Mouse (Mus musculus) frontal cortex, adult 2 months (tissue): ENCODE results near the gene Pdxp. TPM values are rescaled to one million over a fixed set of nuclear protein-coding genes. Genes with fewer than 3 reads are reported as not detected.

Experiments used
- DNase-seq, 2 experiments: peaks; one replicate each; pipeline ENCODE4 v3.0.0; 2022; ENCODE audit warnings: low spot score in 1 of 2; ENCODE audit errors: extremely low spot score in 1 of 2
- polyA plus RNA-seq: library from polyadenylated mRNA; depleted of rRNA; stranded (reverse); fragments of >200 nt; gene quantifications from 2 replicates; pipeline ENCODE4 v1.2.3, GENCODE M21; 2012

Pdxp gene
- polyA plus RNA-seq, 1 experiment = 219 TPM

DNA sequence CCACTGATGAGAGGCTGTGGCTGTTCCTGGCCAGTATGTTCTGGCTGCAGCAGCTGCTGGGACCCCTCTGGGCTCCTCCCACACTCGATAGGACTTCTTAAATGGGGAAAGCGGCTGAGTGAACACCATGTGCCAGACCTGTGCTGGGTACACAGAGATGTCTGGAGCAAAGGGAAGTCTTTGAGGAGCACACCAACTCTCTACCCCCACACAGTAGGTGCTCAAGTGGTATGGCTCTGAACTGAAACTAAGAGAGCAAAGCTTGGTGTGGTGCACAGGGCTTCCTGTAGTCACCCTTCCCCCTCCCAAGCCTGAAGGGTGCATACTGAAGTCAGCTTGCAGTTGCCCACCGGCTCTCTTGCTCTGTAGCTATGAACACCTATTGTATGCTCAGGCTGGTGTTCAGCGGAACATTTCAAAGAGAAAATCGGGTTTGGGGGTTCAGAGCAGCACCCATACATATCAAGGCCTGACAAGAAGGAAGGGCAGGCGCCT, 15.2 kb upstream of the Pdxp start:
- no peak for DNase-seq

DNA sequence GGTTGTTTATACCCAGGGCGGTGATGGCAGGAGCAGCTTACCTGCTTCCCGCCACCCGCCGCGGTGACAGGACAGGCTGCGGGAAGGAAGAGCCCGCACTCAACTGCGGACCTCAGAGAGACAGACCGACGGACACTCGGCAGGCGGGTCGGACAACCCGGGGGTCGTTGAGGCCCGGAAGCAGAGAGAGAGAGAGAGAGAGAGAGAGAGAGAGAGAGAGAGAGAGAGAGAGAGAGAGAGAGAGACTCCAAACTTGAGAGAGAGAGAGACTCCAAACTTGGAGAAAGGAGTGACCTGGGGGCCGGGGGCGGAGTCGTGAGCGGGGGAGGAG, 14.3 kb upstream of the Pdxp start, which contains the start of gene Gm49510:
Gene Gm49510 (plus strand): TSS at position 259 of the 331 bp plus-strand sequence.
- DNase-seq = no peak

DNA sequence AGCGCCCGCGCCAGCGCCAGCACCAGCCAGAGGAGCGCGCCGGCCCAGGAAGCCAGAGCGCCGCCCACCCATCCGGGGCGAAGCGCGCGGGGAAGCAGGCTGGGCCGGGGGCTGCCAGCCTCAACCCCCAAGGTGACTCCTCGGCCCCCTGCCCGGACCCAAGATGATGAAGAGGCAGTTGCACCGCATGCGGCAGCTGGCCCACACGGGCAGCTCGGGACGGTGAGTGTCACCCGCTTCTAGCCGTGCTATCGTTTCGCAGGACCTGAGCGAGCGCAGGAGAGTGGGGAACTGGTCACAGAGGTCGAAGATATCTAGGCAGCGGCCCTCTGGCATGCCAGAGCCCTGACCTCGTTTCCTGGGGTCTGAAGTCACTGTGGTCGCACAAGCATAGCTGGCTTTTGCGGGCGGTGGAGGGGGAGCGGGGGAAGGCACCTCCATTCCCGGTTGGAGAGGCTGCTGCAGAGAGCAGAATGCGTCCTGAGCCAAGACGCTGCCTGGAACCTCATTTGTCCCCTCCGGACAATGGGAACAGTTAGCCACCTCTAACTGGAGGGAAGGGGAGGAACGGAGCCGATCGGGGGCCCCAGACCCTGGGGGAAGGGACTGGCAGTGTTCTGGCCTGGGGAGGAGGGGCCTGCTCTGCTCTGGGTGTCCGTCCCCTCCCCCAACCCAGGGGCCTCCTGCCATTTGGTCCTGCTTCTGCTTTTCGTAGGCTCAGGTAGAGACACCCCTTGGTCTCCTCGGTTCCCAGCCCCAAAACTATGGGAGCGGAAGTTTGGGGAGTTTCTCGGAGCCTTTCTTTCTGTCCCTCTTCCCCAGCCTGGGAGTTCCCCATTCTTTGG, 13.8 kb upstream of the Pdxp start, which contains the start of gene Sh3bp1:
Gene Sh3bp1 (plus strand): TSS at position 29 of the 845 bp plus-strand sequence.
- DNase-seq = no peak

DNA sequence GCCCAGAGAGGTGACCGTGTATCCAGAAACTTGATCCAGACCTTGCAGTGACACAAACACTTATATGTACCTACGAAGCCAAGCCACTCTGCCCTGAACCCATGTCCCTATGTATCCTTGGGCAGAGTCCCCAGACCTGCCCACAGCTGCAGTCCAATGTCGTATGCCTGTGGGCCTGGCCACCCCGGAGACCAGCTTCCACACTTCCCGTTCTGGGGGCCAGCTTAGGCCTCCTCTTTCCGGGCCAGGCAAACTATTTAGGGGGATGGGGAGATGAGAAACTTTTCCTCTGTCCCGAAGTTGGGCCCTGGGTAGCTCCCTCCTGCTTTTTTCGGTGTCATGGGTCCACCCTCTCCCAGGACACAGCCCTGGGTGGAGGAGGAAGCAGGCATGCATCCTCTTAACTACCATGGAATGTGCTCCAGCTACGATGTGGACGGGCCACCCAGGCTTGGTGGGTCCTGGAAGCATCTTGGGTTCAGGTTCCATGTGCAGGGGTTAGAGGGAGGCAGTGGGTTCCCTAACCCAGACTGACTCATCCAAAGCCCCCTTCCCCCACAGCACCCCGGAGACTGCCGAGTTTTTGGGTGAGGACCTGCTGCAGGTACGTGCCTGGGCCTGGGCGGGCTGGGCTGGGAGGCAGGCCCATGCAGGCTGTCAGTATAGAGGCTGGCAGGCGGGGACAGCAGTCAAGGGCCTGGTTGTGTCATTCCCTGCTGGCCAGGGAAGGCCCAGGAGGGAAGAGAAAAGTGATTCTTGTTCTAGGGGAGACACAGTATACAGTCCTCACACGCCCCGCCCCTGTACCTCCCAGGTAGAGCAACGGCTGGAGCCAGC, 12.9 kb upstream of the Pdxp start:
- DNase-seq = no peak

DNA sequence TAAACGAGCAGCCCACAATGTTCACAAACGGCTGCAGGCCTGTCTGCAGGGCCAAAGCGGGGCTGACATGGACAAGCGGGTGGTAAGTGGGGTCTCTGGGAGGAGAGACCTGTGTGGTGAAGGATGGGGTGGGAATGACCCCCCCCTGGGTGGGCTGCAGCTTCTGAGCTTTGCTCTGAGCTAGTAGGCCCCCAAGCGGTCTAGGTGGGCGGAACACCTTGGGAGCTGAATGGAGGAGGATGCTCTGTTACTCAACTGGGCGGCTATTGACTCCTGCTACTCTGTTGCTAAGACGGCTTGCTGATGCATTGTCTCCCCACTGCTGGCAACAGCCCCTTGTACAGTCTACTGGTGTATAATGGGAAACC, 12.3 kb upstream of the Pdxp start:
- DNase-seq = no peak

DNA sequence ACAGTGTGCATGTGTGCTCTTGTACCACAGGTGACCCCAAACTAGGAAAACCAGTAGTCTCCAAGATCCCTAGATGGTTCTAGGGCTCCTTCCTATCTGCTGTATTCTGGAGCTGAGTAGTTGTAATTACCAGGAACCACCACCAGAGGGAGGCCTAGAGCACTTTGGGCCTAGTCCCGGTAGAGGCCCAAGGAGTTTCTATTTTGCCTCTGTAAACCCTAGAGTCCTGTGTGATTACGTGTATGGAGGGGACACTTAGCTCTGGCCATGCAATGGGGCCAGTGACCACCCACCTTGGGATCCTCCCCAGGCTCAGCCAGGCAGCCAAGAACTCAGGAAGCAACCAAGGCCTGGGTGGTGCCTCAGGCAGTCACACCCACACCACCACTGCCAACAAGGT, 10.5 kb upstream of the Pdxp start:
- DNase-seq = peak in 1 of 2 experiments; percentile 94

DNA sequence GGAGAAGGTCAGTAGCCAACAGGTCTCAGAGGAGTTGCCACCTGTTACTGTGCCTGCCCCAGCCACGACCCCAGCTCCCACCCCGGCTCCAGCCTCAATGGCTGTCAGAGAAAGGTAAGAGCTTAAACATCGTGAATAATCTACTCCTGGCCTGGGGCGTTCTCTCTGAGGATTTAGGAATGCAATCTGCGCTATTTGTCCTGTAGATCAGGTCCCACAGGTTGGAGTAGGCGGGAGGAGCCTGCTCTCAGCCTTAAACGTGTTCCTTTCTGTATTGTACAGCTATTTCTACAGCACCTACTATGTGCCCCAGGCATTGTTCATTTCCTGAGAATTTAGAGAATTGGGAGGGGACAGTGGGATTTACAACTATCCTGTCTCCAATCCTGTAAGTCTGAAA, 5.3 kb upstream of the Pdxp start:
- DNase-seq = no peak

DNA sequence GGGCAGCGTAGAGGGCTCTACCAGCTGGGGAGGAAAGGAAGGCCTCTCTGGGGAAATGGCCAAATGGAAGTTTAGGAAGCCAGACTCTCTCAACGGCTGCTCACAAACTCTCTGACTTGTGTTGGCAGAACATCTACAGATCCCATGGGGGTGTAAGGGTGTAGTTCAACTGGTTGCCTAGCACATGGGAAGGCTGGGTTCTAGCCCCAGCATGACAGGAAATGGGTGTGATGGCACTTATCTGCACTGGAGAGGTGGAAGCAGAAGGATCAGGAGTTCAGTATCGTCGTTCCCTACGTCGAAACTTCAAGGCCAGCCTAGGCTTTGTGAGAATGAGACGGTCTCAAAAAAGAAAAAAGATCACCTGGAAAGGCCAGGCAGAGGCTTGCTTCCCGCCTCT, 4.7 kb upstream of the Pdxp start:
- no peak for DNase-seq

DNA sequence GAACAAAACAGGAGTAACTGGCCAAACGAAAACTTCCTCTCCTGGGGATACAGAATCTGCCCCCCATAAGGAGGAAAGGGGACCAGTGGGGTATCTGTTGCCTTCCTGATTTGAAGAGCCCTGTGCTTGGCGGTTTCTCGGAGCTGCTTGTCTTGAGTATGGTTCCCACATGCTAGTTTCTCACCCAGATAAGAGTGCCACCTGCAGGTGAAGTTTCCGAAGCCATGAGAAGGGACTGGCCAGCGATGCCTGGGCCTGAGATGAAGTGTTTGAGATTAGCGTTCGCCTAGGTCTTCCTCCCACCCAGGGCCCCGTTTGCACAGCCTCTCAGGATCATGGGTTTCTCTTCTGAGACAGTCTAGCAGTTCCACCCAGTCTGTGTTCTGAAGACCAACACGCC, 1.7 kb upstream of the Pdxp start:
- DNase-seq = peak in 1 of 2 experiments; percentile 60

DNA sequence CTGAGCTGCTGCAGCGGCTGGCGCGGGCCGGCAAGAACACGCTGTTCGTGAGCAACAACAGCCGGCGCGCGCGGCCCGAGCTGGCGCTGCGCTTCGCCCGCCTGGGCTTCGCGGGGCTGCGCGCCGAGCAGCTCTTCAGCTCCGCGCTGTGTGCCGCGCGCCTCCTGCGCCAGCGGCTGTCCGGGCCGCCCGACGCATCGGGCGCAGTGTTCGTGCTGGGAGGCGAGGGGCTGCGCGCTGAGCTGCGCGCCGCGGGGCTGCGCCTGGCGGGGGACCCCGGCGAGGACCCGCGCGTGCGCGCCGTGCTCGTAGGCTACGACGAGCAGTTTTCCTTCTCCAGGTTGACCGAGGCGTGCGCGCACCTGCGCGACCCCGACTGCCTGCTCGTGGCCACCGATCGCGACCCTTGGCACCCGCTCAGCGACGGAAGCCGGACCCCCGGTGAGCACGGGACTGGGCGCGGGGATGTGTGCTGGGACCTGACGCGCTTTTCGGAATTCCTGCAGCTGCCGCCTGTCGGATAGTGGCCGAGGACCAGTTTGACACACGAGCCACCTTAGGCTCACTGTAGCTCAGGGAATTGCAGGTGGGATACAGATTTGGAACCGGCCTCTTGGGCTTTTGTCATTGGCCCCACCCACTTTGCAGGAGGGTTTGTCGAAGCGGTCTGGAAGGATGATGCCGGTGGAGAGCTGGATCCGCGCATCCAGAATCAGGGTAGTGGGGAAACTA, 538 bp downstream of the Pdxp start:
- DNase-seq = peak in 1 of 2 experiments; percentile 66

DNA sequence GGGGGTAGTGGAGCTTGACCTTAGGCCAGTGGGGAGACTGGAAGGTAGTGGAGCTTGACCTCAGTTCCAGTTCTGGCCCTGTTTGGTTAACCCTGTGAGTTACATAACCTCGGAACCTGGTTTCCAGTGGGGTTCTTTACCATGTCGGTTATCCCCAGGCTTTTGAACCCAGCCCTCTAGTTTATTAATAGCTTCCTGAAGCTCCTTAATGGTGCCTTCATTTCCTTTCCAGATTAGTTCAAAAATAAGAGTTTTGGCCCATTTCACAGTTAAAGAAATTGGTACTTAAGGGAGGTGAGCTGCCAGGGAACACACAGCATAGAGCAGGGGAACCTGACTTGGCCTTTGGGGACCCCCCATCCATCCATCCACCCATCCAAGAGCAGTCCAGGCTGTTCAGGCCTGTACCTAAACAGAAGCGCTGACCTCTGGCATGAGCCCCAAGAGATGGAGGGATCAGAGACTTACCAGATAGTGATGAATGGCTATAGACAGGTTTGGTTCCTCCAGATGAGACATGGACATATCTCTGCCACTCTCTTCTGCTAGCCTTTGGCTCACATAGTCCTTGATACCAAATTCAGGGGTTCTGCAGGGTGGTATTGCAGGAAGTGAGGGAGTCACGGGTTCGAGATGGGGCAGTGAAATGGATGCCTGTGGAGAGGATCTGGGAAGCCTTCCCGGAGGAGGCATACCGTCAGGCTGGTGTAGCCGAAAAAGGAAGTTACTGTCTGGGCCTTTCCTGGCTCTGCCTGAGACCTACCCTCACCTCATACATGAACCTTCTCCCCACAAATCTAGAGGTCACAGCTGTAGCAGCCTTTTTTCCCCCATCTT, 1.3 kb downstream of the Pdxp start:
- DNase-seq = no peak

DNA sequence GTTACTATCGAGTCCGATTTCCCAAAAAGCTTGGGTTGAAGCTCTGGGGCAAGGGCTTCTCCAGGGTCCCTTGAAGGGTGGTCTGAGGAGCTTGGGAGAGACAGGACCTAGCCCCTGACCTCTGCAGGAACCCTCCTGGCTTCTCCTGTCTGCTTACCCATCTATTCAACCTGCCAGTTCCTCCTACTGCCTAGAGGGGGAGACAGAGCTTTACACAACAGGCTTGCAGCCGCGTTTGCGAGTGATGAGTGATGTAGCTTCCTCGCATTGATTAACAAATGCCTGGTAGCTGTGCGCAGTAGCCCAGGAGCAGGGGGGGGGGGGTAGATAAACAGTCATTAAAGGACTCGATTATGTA, 1.9 kb downstream of the Pdxp start:
- DNase-seq = peak; percentile 77 to 88

DNA sequence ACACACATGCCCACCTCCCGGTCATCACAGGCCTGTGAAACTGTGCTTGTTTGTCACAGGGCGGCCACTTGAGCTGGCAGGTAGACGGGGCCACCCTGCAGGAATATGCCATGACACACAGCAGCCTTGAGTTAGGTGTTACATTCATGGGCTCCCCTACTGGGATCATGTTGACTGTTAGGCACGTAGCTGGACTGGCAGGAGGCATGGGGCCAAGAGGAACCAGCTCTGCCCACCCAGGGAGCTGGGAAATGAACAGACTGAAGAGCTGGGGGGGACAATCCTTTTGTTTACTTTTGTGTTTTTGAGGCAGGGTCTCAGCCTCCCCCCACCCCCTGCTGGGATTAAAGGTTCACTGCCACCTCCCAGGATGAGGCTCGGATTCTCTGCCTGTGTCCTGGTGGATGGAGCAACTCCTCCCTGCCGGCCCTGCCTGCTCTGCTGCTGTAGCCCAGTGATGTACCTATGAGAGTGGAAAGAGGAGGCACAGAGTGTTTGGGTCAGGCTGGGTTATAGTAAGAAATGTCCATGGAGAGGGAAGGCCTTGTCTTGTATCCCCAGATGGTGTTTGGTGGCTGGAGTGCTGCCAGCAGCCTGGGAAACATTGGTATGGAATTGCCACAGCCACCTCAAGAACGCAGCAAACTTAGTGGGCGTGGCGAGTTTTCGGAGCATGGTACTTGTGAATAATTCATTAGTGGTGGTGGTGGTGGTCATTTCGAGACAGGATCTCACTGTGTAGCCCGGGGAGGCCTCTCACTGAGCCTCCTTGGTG, 2.5 kb downstream of the Pdxp start:
- DNase-seq = peak in 1 of 2 experiments; percentile 57

DNA sequence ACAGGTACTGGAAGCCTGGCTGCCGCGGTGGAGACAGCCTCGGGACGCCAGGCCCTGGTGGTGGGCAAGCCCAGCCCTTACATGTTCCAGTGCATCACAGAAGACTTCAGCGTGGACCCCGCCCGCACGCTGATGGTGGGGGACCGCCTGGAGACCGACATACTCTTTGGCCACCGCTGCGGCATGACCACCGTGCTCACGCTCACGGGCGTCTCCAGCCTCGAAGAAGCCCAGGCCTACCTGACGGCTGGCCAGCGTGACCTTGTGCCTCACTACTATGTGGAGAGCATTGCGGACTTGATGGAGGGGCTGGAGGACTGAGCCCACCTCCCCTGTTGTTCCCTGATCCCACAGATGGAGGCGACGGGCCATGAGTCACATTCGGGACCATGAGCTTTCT, 4.4 kb downstream of the Pdxp start:
- DNase-seq = no peak

DNA sequence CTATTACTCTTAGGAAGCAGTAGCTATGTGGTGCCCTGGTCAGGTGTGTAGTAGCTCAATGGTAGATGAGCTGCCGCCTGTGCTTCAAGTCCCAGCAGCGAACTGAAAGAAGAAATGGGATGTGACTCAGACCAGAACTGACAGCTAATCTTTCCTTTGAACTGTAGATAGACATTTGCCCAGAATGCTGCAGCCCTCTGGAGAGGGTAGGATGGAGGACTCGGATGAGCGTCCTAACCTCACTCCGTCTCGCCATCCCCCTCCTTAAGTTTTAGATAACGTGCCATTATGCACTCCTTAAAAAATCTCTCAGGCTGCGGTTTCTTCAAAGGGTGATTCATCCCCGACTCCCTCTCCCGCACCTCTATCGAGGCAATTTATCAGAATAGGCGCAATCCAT, 6.2 kb downstream of the Pdxp start:
- DNase-seq = no peak

DNA sequence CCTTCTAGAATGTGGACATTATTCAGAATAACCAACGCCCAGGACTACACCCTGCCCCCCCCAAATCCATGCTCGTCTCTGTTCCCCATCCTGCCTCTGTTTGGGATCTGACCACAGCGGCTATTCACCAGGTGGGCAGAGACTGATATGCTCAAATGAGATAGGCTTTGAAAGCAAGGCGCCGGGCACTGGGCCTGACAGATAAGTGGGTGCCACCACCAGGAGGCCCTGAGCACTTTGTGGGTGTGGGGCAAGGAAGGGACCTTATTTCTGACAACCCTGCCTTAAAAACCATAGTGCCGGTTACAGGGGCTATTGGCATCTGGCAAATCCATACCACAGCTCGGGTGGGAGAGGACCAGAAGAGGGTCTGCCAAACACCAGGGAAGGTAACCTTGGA, 9.0 kb downstream of the Pdxp start:
- DNase-seq = no peak

DNA sequence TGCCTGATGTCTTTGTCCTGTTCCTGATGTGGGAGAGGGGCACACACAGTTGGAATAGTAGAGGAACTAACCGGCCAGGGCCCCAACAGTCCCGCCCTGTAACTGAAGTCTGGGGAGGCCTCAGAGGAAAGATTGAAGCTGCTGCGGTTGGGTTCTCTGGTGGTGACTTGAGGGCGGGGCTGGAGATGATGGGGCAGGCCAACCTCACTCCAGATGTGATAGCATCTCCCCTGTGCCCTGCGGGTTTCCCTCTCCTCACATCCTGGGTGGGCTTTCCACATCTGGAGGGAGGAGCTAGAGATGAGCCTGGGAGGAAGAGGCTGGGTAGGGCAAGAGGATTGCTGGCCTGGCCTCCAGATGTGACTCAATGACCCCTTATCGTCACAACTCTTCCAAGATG, 9.9 kb downstream of the Pdxp start:
- DNase-seq = no peak

DNA sequence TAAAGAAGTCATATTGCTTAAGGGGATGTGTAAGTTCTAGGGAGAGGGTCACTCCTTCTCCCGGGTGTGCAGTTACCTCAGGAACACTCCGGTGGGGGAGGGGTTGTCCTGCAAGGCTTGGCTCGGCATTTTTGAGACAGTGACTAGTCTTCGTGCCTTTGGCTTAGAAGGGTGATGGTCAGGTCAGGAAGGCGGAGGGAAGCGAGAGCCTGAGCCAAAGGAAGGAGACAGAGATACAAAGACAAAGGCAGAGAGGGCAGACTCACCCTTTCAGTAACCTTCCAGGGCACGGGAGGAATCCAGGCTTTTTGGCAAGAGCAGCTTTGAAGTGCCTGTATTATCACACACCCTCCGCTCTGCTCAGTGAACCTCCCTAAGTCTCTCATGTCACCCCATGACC, 11.4 kb downstream of the Pdxp start:
- no peak for DNase-seq
